Mouse (Mus musculus) small intestine, adult 2 months (tissue): ENCODE results near the gene Hipk2. TPM values are rescaled to one million over a fixed set of nuclear protein-coding genes. Genes with fewer than 3 reads are reported as not detected.
"Not testable (repeated sequence)": the region's sequence is repeated elsewhere in the genome, so short reads cannot be mapped to it uniquely, and the experiment has no call there.

Experiments used
- H3K27ac ChIP-seq: fragments of 200-500 bp; 2 replicates; pipeline ENCODE4 v1.5.1; 2012; ENCODE audit warnings: low read depth, low read length, control low read depth, inconsistent platforms; ENCODE audit not compliant: insufficient read depth
- H3K27me3 ChIP-seq: fragments of 200-500 bp; 2 replicates; pipeline ENCODE4 v1.6.1; 2012; ENCODE audit warnings: mild to moderate bottlenecking, moderate library complexity, low read length, inconsistent platforms; ENCODE audit not compliant: control insufficient read depth, insufficient read depth
- H3K36me3 ChIP-seq: fragments of 200-500 bp; 2 replicates; pipeline ENCODE4 v1.6.1; 2012; ENCODE audit warnings: mild to moderate bottlenecking, low read length, control low read depth, inconsistent platforms; ENCODE audit not compliant: control insufficient read depth, insufficient read depth
- H3K4me1 ChIP-seq: fragments of 200-500 bp; 2 replicates; pipeline ENCODE4 v1.6.1; 2012; ENCODE audit warnings: low read length, inconsistent platforms, mixed read lengths; ENCODE audit not compliant: control insufficient read depth, insufficient read depth, insufficient read length
- H3K4me3 ChIP-seq: fragments of 200-500 bp; 2 replicates; pipeline ENCODE4 v1.5.1; 2012; ENCODE audit warnings: low read depth, mild to moderate bottlenecking, control low read depth, inconsistent platforms, low read length, moderate library complexity
- CTCF ChIP-seq: fragments of 200-500 bp; IDR thresholded peaks from 2 replicates; pipeline ENCODE4 v1.5.1; 2012; ENCODE audit warnings: low read depth, mild to moderate bottlenecking, control low read depth, inconsistent platforms, low read length, moderate library complexity, mixed read lengths; ENCODE audit not compliant: insufficient replicate concordance, insufficient read length; ENCODE audit errors: extremely low read depth
- POLR2A ChIP-seq: fragments of 200-500 bp; IDR thresholded peaks from 2 replicates; pipeline ENCODE4 v1.6.1; 2012; ENCODE audit warnings: low read depth, mild to moderate bottlenecking, control low read depth, inconsistent platforms, low read length, moderate library complexity
- WGBS: fragments of 180-500 bp; shearing (Covaris S2); methylation state at CpG from one replicate; pipeline ENCODE4 v1.1.7; 2018; 5-methylcytosine and 5-hydroxymethylcytosine counted together
- polyA plus RNA-seq: library from polyadenylated mRNA; depleted of rRNA; stranded (reverse); fragments of >200 nt; gene quantifications from 2 replicates; pipeline ENCODE4 v1.2.3, GENCODE M21; 2012

Hipk2 gene
- polyA plus RNA-seq, 1 experiment, result 74.7 TPM

GRCm38 (mm10) chr6:38676217-38676616, 199.7 kb downstream of the Hipk2 start:
- Histone ChIP-seq H3K27me3 (0 out of 2 replicates have a peak, but pooled peaks cover 6% of the 10 kb centered on the region), H3K27ac (no peak overlapping the region), H3K4me1 (no peaks in the 10 kb centered on the region; the same call in 1 of the 2 replicates), H3K4me3 (no peak overlapping the region), H3K36me3 (no peaks in the 10 kb centered on the region)
- WGBS, result 47% methylated on average over 6 of the region's 6 CpGs
- TF ChIP-seq POLR2A (no peak), CTCF (no peak)

- WGBS, result 71% methylated on average over 3 of the region's 3 CpGs
- Histone ChIP-seq H3K27me3 (0 out of 2 replicates have a peak, but pooled peaks cover 6% of the 10 kb centered on the region), H3K27ac (no peak overlapping the region), H3K4me3 (no peak overlapping the region), H3K4me1 (no peaks in the 10 kb centered on the region; the same call in 1 of the 2 replicates), H3K36me3 (no peaks in the 10 kb centered on the region)
- TF ChIP-seq CTCF, result no peak
- TF ChIP-seq POLR2A, result no peak
Observed at GRCm38 (mm10) chr6:38672011-38672410, 204.0 kb downstream of the Hipk2 start.

GRCm38 (mm10) chr6:38671270-38671669, 204.7 kb downstream of the Hipk2 start:
- WGBS, result 81% methylated on average over 7 of the region's 7 CpGs
- TF ChIP-seq POLR2A, result no peak
- TF ChIP-seq CTCF, result no peak
- Histone ChIP-seq H3K27me3 (0 out of 2 replicates have a peak, but pooled peaks cover under 1% of the 10 kb centered on the region), H3K4me3 (no peak overlapping the region), H3K4me1 (no peaks in the 10 kb centered on the region; the same call in 1 of the 2 replicates), H3K27ac (no peak overlapping the region), H3K36me3 (no peaks in the 10 kb centered on the region)

GRCm38 (mm10) chr6:38670488-38670887, 205.5 kb downstream of the Hipk2 start:
- H3K27ac ChIP-seq, H3K36me3 ChIP-seq, H3K27me3 ChIP-seq, H3K4me1 ChIP-seq, H3K4me3 ChIP-seq: not testable (repeated sequence)
- 79% methylated on average over 1 of the region's 1 CpGs for WGBS

GRCm38 (mm10) chr6:38669580-38669979, 206.4 kb downstream of the Hipk2 start:
- no peak overlapping the region for H3K4me3 ChIP-seq
- H3K4me1 ChIP-seq, result no peaks in the 10 kb centered on the region
- no peak overlapping the region for H3K27ac ChIP-seq
- no peaks in the 10 kb centered on the region for H3K36me3 ChIP-seq
- TF ChIP-seq POLR2A, result no peak
- TF ChIP-seq CTCF, result no peak
- 59% methylated on average over 6 of the region's 6 CpGs for WGBS
- H3K27me3 ChIP-seq, result no peaks in the 10 kb centered on the region; the same call in 1 of the 2 replicates

- Histone ChIP-seq H3K4me3 (peak within 1 kb of the TSS; percentile 36), H3K36me3 (no peaks in the 10 kb centered on the region), H3K4me1 (peaks cover 4% of the 10 kb centered on the region; the same call in 1 of the 2 replicates), H3K27ac (no peak within 1 kb of the TSS), H3K27me3 (peaks cover 26% of the 10 kb centered on the region)
- TF ChIP-seq CTCF (no peak), POLR2A (no peak)
- WGBS, result 1% methylated on average over 84 of the region's 84 CpGs
Observed at GRCm38 (mm10) chr6:38662714-38663615, 213.0 kb downstream of the Hipk2 start, which contains the start of gene Clec2l. Gene Clec2l (plus strand): TSS chr6:38663069.

- WGBS, result 70% methylated on average over 4 of the region's 4 CpGs
Observed at GRCm38 (mm10) chr6:38661626-38662025, 214.3 kb downstream of the Hipk2 start.

More at GRCm38 (mm10) chr6:38661626-38662025, 214.3 kb downstream of the Hipk2 start:
- H3K4me3 ChIP-seq, result no peak overlapping the region
- no peak overlapping the region for H3K27ac ChIP-seq
- TF ChIP-seq CTCF, result no peak
- TF ChIP-seq POLR2A, result no peak
- H3K36me3 ChIP-seq, result no peaks in the 10 kb centered on the region
- peaks cover 26% of the 10 kb centered on the region for H3K27me3 ChIP-seq
- H3K4me1 ChIP-seq, result peaks cover 4% of the 10 kb centered on the region; the same call in 1 of the 2 replicates
